Mouse (Mus musculus): ENCODE results near the gene Llgl1.

The Llgl1 gene

DNA sequence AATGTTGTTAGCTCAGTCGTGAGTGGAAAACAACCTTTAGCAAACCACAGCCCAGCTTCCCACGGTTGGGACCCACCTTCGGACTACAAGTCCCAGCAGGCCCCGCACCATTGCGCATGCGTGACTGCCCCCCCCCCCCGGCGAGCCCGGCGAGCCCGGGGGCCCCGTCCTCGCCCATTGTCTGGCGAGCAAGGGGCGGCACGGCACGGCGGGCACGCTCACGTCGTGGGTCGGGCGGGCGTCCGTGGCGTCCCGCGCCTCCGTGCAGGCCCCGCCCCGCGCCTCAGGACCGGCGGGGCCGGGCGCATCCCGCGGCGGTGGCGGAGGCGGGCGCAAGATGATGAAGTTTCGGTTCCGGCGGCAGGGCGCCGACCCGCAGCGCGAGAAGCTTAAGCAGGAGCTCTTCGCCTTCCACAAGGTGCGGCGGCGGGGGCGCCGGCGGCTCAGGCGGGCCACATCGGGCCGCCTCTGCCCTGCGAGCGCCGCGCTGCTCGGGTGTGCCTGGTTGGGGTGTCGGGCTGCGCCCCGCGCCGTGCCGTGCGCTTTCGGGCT, at the start of gene Llgl1:
Llgl1 (plus strand) TSS at position 200 of the 552 bp plus-strand sequence.
- peak; percentile 80 to 82 for DNase-seq (ENCODE audit: low spot score in 2 of 2)

DNA sequence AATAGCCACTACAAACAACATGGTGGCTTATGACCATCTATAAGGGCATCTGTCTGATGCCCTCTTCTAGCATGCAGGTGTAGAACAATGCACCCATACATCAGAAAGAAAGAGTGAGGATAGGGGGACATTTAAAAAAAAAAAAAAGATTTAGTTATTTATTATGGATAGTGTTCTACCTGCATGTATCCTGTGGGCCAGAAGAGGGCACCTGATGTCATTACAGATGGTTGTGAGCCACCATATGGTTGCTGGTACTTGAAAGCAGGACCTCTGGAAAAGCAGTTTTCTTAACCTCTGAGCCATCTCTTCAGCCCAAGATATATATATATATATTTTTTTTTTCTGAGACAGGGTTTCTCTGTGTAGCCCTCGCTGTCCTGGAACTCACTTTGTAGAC, 3.4 kb upstream of the Llgl1 start:
- no peak for DNase-seq (ENCODE audit: low spot score in 2 of 2)

DNA sequence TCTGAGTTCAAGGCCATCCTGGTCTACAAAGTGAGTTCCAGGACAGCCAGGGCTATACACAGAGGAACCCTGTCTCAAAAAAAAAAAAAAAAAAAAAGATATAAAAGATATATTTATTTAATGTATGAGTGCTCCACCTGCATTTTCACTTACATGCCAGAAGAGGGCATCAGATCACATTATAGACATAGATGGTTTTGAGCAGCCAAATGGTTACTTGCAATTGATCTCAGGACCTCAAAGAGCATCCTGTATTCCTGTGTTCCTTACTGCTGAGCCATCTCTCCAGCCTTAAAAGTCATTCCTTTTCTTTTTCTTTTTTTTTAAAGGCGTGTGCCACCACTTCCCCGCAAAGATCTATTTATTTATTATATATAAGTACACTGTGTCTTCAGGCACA, 2.0 kb upstream of the Llgl1 start:
- DNase-seq (ENCODE audit: low spot score in 2 of 2), result no peak

DNA sequence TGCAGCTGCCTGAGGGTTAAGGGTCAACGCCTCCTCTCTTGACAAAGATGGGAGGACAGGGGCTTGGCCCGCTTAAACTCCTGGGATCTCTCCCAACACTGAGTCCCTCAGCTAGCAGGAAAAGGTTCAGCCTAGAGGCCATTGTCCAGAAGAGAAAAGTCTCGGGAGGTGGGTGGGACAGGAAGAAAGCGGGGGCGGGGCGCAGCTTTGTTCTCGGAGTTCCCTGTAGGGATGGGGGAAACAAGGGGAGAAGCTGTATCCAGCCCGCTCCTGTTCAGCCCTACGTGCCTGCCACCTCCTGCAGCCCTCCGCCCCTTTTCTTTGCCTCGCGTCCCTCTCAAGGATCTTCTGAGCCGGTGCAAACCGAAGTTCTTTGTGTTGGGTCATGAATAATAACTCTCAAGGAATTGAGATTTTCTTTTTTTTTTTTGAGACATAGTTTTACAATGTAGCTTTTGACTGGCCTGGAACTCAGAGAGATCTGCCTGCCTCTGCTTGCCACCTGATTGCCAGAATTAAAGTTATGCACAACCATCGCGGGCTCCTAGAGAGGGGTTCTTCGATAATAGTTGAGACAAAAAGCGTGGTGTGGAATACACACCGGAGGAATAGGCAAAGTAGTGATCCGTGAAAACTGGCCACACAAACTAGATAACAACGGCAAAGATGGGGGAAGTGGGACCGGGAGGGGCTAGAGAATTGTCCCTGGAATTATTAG, 558 bp upstream of the Llgl1 start:
- DNase-seq (ENCODE audit: low spot score in 2 of 2), result peak; percentile 59 to 64

DNA sequence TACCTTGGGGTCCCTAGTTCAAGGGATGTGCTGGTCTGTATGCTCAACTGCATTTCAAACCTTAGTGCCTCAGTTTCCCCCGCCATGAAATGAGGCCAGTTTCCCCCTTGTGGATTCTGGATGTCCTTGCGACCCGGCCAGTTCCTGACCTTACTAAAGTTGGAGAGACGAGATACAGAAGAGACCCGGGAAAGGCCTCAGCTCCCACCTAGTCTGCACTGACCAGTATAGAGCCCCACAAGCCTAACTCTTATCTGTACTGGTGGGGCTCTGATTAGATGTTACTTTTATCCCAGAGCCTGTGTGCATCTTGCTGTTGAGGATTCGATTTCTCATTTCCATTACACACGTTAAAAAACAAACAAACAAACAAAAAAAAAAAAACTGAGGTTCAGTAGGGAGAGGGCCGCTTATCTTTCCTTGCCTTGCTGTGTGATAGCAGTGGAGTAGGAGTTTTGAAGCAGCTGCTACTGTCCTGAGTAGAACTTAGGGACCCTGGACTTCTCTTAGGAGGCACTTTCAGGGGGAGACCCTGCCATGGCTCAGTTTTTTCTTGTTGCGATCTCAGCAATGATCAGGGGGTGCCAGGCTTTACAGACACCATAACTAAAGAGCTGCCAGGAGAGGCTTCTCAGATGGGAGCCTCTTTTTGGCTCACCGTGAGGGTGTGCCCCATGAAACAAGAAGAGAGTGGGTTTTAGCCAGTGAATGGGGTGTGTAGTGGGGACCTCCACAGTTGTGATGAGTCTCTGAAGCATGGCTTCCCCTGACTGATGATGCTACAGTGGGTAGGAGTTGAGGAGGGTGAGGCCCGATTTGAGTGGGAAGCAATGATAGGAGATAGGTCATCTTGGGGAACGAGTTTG, 1.0 kb downstream of the Llgl1 start:
- DNase-seq (ENCODE audit: low spot score in 2 of 2), result no peak

DNA sequence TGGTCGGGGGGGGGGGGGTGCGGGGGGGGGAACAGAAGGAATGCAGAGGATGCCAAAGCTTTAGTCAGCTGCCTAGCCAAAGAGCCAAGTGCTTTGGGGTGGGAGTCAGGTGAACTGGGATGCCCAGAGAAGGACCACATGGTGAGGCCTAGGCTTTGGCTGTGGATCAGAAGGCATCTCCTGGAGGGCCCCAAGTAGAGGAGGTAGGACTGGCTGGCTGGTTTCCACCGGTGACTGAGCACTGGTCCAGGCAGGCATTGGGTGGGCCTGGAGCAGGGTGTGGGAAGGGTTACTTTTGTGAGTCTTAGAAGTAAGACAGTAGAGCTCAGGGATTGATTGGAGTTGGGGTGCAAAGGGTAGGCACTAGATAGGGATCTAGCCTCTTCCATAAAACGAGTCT, 2.1 kb downstream of the Llgl1 start:
- no peak for DNase-seq (ENCODE audit: low spot score in 2 of 2)

DNA sequence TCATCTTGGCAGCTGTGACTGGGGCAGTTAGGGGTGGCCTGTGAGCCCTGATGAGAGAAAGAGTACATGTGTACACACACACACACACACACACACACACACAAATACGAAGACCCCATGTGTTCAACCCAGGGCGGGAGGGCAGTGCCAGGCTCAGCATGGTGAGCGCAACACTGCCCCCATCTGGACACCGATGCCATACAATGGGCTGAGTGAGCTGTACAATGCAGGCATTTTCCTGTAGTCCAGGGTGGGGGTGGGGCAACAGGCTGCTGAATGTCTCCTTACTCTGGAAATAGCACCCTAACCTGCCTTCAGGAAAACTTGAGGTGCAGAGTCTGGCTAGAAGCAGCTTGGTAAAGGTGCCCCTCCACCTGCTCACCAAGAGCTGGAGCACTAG, 3.6 kb downstream of the Llgl1 start:
- peak in 1 of 2 experiments; percentile 1 for DNase-seq (ENCODE audit: low spot score in 2 of 2)

DNA sequence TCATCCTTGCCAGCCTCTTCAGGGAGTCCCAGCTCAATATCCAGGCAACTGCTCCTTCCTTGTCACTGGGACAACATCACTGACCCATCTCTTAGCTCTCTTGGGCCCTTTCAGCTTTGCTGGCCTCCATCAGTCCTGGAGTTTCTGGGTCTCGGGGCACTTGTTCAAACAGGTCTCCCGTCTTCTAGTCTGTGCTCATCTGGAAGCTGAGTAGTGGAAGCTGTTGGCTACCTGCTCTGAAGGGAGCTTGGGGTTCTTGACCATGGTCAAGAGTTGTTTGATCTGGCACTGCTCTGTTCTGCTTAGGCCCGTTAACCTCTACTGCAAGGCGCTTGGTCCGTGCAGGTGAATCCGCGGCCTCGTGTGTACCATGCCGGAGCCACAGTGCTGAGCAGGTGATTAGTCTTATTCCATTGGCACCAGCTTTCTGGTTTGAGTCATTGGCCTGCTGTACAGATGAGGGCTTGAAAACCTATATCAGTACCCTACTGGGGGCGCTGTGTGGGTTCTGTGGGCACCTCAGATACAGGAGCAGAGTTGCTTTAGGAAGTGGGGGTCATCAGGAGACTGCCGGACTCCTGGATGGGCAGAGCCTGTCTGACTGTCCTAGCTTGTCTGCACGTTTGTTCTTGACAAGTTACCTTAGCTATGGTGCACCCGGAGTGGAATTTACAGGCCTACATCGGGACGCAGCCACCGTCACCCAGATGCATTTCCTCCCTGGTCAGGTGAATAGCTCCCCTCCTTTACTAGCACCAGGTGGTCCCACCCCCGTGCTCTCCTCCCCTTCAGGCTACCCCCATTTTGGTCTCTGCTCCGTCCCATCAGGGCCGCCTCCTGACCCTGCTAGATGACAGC, 4.7 kb downstream of the Llgl1 start:
- DNase-seq (ENCODE audit: low spot score in 2 of 2), result peak in 1 of 2 experiments; percentile 0

DNA sequence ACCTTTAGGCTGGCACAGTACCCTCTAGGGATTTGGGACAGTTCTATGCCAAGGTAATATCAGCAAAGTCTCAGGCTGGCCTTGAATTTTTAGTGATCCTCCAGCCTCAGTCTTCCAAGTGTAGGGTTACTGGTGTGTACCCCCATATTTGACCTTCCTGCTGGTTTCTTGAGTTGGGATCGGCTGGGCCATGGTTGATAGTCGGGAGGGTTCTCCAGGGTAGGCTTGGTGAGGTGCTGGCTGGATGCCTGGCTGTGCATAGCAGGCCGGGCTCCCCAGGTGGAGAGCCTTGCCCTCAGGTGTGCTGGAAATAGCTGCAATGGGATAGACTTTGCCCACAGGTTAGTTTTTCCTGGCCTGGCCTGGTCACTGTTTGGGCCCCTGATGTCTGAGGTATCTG, 5.7 kb downstream of the Llgl1 start:
- DNase-seq (ENCODE audit: low spot score in 2 of 2), result no peak

DNA sequence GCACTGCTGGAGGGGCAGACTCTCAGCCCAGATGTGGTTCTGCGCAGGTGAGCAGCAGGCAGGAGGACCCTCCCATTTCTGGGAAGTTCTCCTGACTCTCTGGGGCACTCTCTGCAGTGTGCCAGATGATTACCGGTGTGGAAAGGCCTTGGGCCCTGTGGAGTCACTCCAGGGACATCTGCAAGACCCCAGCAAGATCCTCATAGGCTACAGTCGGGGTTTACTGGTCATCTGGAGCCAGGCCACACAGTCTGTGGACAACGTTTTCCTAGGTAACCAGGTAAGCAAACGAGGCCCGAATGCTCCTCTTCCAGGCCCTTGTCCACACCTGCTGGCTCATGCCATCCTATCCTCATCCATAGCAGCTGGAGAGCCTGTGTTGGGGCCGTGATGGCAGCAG, 6.6 kb downstream of the Llgl1 start:
- no peak for DNase-seq (ENCODE audit: low spot score in 2 of 2)

DNA sequence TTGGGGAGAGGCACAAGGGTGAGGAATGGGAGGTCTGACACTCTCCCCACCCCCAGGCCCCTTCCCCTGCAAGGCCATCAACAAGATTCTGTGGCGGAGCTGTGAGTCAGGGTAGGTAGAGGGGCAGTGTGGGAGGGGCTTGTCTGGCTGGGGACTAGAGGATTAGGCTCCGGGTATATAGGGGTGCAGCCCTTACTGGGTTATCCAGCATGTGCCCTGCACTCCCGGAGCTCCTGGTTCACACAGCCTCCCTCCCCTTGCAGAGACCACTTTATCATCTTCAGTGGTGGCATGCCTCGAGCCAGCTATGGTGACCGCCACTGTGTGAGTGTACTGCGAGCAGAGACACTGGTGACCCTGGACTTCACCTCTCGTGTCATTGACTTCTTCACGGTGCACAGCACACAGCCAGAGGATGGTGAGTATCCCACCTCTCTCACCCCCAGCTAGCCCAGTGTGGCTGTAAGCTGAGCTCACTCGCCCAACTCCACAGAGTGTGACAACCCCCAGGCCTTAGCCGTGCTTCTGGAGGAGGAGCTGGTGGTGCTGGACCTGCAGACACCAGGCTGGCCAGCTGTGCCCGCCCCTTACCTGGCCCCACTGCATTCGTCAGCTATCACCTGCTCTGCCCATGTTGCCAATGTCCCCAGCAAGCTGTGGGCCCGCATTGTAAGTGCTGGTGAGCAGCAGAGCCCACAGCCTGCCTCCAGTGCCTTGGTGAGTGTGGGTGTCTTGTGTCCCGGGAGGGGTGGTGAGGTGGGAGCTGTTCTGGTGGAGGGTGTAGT, 7.4 kb downstream of the Llgl1 start:
- peak in 1 of 2 experiments; percentile 3 for DNase-seq (ENCODE audit: low spot score in 2 of 2)

DNA sequence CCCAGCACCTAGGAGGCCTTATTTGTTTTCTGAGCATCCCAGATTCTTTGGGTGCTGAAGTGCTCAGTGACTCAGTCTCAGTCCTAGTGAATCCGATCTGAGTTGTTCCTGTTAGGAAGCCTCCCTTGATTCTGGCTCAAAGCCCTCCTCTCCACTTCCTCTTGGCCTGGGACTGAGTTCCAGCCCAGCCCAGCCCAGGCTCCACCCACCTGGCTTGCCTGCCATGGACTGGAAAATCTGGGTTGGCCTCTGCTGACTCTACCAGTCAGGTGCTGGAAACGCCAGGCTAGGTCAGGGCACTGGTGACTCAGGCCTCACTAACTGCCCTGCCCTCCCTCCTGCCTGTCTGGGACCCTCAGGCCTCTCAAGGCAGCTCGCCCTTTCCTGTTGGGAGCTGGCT, 8.1 kb downstream of the Llgl1 start:
- peak; percentile 79 to 92 for DNase-seq (ENCODE audit: low spot score in 2 of 2)

DNA sequence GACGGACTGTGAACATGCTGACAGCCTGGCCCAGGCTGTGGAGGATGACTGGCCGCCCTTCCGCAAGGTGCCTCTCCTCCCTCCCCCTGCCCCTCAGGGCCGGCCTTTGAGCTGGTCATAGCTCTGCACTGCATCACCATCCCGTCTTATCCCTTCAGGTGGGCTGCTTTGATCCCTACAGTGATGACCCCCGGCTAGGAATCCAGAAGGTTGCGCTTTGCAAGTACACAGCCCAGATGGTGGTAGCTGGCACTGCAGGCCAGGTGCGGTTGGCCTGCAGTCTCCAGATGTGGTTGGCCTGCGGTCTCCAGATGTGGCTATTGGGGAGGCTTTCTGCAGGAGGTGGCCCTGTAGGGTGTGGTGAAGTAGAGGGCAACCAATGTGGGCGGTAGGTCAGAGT, 9.1 kb downstream of the Llgl1 start:
- peak in 1 of 2 experiments; percentile 0 for DNase-seq (ENCODE audit: low spot score in 2 of 2)

DNA sequence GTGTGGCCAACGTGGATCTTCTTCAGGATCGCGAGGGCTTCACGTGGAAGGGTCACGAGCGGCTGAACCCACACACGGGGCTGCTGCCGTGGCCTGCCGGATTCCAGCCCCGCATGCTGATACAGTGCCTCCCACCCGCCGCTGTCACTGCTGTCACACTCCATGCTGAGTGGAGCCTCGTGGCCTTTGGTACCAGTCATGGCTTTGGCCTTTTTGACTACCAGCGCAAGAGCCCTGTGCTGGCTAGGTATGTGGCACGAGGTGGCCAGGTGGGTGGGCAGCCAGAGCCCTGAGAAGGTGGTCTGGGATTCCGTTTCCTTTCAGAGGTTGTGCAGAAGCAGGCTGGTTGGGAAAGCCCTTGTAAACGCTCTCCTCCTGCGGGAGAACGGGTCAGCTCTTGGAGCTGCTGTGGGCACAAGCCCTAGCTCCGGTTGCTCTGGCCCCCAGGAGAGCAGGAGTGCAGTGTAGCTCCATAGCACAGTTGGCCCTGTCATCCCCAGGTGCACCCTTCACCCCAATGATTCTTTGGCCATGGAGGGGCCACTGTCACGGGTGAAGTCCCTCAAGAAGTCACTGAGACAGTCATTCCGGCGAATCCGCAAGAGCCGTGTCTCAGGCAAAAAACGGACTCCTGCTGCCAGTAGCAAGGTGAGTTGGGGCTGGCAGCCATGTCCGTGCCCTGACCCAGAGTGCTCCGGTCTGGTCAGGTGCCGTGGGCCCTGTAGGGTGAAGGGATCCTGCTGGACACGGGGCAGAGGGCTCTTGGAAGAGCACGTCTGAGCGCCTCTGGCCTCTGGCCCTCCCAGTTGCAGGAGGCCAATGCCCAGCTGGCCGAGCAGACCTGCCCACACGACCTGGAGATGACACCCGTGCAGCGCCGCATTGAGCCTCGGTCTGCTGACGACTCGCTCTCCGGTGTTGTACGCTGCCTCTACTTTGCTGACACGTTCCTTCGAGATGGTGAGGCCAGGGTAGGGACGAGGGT, 10.2 kb downstream of the Llgl1 start:
- DNase-seq (ENCODE audit: low spot score in 2 of 2), result no peak

DNA sequence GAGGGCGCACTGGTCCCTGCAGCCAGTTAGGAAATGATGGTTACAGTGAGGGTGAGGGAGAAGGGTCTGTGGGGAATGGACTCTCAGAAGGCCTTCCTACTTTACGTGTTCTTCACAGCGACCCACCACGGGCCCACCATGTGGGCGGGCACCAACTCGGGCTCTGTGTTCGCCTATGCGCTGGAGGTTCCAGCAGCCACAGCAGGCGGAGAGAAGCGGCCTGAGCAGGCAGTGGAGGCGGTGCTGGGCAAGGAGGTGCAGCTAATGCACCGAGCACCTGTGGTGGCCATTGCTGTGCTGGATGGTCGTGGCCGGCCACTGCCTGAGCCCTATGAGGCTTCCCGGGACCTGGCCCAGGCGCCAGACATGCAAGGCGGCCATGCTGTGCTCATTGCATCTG, 11.7 kb downstream of the Llgl1 start:
- peak in 1 of 2 experiments; percentile 0 for DNase-seq (ENCODE audit: low spot score in 2 of 2)

DNA sequence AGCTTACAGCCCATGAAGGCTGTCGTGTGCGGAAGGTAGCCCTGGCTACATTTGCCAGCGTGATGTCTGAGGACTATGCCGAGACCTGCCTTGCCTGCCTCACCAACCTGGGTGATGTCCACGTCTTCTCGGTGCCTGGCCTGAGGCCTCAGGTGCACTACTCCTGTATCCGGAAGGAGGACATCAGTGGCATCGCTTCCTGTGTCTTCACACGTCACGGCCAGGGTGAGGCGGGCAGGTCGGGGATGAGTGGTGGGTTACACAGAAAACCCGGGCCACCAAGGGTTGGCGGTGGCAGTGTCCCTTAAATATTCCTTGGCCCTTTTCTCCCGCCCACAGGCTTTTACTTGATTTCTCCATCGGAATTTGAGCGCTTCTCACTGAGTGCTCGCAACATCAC, 12.5 kb downstream of the Llgl1 start:
- no peak for DNase-seq (ENCODE audit: low spot score in 2 of 2)

DNA sequence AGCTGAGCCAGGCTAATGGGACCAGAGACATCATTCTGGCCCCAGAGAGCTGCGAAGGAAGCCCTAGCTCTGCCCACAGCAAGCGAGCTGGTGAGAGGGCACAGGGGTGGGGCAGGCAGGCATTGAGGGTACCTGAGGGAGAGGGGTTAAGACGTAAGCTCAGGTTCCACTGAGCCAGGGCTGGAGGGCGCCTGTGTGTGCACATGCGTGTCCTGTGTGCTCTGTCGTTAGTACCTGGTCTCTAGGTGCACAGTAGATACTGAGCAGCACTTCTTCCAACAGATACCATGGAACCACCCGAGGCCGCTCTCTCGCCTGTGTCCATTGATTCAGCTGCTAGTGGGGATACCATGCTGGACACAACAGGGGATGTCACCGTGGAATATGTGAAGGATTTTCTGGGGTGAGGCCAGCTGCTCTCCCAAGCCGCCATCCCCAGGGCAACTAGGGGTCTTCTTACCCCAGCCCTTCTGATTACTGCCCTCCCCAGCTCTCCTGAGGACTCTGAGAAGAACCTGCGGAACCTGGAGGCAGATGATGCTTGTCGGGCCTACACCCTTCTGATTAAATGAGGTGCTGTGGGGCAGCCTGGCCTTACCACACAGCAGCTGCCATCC, 13.2 kb downstream of the Llgl1 start:
- peak in 1 of 2 experiments; percentile 0 for DNase-seq (ENCODE audit: low spot score in 2 of 2)

DNA sequence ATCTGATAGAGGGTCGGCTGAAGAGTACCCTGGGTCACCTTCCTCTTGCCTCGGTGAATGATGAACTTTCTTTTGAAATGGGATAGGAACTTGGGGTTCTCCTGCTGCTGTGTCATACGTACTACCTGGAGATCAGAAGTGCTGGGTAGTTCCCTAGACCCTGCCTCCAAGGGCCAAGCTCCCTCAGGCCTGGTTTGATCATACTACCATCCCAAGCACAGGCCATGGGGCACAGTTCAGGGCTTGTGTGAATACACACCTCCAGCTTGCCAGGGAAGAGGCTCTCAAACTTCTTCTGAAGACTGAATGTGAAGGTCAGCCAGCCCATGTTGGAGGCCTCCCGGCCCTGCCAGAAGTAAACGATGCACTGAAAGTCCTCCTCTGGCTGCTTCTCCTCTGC, 16.3 kb downstream of the Llgl1 start:
- no peak for DNase-seq (ENCODE audit: low spot score in 2 of 2)

DNA sequence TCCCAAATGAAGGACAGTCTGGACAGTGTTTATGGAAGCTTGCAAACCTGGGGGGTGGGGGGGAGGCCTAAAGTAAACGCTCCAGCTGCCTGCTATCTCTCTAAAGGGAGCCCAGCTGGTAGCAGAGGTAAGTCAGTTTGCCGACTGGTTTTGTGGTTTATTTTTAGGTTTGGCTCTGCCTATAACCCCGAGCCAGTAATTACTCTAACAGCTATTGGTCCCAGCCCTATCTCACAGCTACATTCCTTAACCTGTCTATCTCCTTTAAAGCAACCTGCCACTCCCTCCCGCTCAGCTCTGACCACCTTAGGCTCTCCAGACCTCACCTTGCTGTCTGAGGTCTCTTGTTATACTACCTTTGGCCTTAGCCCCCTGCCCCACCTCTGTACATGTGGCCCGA, 19.7 kb downstream of the Llgl1 start:
- no peak for DNase-seq (ENCODE audit: low spot score in 2 of 2)

Data from urinary bladder, adult 18-20 months (tissue).